Mouse (Mus musculus) embryonic facial prominence, embryonic 14.5 days (tissue): ENCODE results near the gene Slx1b. TPM values are rescaled to one million over a fixed set of nuclear protein-coding genes. Genes with fewer than 3 reads are reported as not detected.

Source experiments
- ATAC-seq: fragments of 200-750 bp; cut with Nextera tagmentation; 2 replicates; pipeline ENCODE4 v1.8.0; 2017; ENCODE audit warnings: low read depth, moderate number of reproducible peaks, moderate TSS enrichment
- DNase-seq: peaks from one replicate; pipeline ENCODE4 v3.0.0-alpha.2; 2015; ENCODE audit warnings: low spot score
- H3K27ac ChIP-seq: fragments of 300-500 bp; sonication (generic); replicated peaks from 2 replicates; pipeline ENCODE4 v1.5.1; 2014; ENCODE audit warnings: low read depth, mild to moderate bottlenecking, low read length, moderate library complexity
- H3K27me3 ChIP-seq: fragments of 300-500 bp; sonication (generic); replicated peaks from 2 replicates; pipeline ENCODE4 v1.6.1; 2014; ENCODE audit warnings: low read length; ENCODE audit not compliant: control insufficient read depth, insufficient read depth
- H3K36me3 ChIP-seq: fragments of 300-500 bp; sonication (generic); 2 replicates; pipeline ENCODE4 v1.6.1; 2014; ENCODE audit warnings: low read length, mixed read lengths; ENCODE audit not compliant: control insufficient read depth, insufficient read depth
- H3K4me1 ChIP-seq: fragments of 300-500 bp; sonication (generic); 2 replicates; pipeline ENCODE4 v1.6.1; 2014; ENCODE audit warnings: antibody characterized with exemption, low read length; ENCODE audit not compliant: control insufficient read depth, insufficient read depth
- H3K4me2 ChIP-seq: fragments of 300-500 bp; sonication (generic); 2 replicates; pipeline ENCODE4 v1.6.1; 2014; ENCODE audit warnings: low read depth, mild to moderate bottlenecking, low read length, moderate library complexity, mixed read lengths
- H3K4me3 ChIP-seq: fragments of 300-500 bp; sonication (generic); 2 replicates; pipeline ENCODE4 v1.5.1; 2014; ENCODE audit warnings: low read depth, mild to moderate bottlenecking, low read length
- H3K9ac ChIP-seq: fragments of 300-500 bp; sonication (generic); 2 replicates; pipeline ENCODE4 v1.6.1; 2014; ENCODE audit warnings: low read depth, mild to moderate bottlenecking, low read length, moderate library complexity, mixed read lengths
- H3K9me3 ChIP-seq: fragments of 300-500 bp; sonication (generic); 2 replicates; pipeline ENCODE4 v1.6.1; 2016; ENCODE audit warnings: low read length; ENCODE audit not compliant: control insufficient read depth
- WGBS: fragments of 180-500 bp; shearing (Covaris S2); extraction: QIAGEN DNeasy Blood & Tissue Kit; methylation state at CpG from one replicate; pipeline ENCODE4 v1.1.7; 2014; 5-methylcytosine and 5-hydroxymethylcytosine counted together
- polyA plus RNA-seq: library from polyadenylated mRNA; unstranded; fragments of >200 nt; fragmentation: Nextera tagmentation; extraction: Ambion mirVana; gene quantifications from 2 replicates; pipeline ENCODE4 v1.2.1, GENCODE M21; 2014

Gene Slx1b
- polyA plus RNA-seq, 1 experiment from 2014 or later = 5.3 TPM

GRCm38 (mm10) chr7:126676631-126677220 lies 18.9 kb downstream of the Slx1b start:
- 81% methylated on average over 4 of the region's 4 CpGs for WGBS
- H3K4me3 ChIP-seq = no peak overlapping the region
- no peak overlapping the region for H3K4me2 ChIP-seq
- H3K9ac ChIP-seq = no peak overlapping the region
- ATAC-seq (no peak), DNase-seq (no peak)
- 0 out of 2 replicates have a peak, but pooled peaks cover 20% of the 10 kb centered on the region for H3K36me3 ChIP-seq
- no peak overlapping the region for H3K27ac ChIP-seq
- H3K27me3 ChIP-seq = no peaks in the 10 kb centered on the region
- no peaks in the 10 kb centered on the region for H3K9me3 ChIP-seq
- H3K4me1 ChIP-seq = no peaks in the 10 kb centered on the region

GRCm38 (mm10) chr7:126676207-126676606 lies 19.4 kb downstream of the Slx1b start, which contains the start of gene Sult1a1:
TSS of gene Sult1a1 (minus strand) at chr7:126676432.
- Histone ChIP-seq H3K36me3 (0 out of 2 replicates have a peak, but pooled peaks cover 20% of the 10 kb centered on the region), H3K4me3 (no peak within 1 kb of the TSS), H3K9ac (no peak within 1 kb of the TSS), H3K27me3 (no peaks in the 10 kb centered on the region), H3K4me1 (no peaks in the 10 kb centered on the region), H3K9me3 (no peaks in the 10 kb centered on the region), H3K4me2 (no peak within 1 kb of the TSS), H3K27ac (peak within 1 kb of the TSS; percentile 35)
- WGBS = 45% methylated on average over 1 of the region's 1 CpGs
- DNase-seq = no peak
- no peak for ATAC-seq

GRCm38 (mm10) chr7:126675104-126675503 lies 20.5 kb downstream of the Slx1b start:
- H3K4me1 ChIP-seq = no peaks in the 10 kb centered on the region
- DNase-seq (no peak), ATAC-seq (no peak)
- H3K9ac ChIP-seq = no peak overlapping the region
- WGBS = 94% methylated on average over 8 of the region's 8 CpGs
- H3K27ac ChIP-seq = no peak overlapping the region
- no peaks in the 10 kb centered on the region for H3K9me3 ChIP-seq
- peaks cover 26% of the 10 kb centered on the region; the same call in 1 of the 2 replicates for H3K36me3 ChIP-seq
- H3K4me2 ChIP-seq = no peak overlapping the region
- H3K27me3 ChIP-seq = no peaks in the 10 kb centered on the region
- no peak overlapping the region for H3K4me3 ChIP-seq

DNA sequence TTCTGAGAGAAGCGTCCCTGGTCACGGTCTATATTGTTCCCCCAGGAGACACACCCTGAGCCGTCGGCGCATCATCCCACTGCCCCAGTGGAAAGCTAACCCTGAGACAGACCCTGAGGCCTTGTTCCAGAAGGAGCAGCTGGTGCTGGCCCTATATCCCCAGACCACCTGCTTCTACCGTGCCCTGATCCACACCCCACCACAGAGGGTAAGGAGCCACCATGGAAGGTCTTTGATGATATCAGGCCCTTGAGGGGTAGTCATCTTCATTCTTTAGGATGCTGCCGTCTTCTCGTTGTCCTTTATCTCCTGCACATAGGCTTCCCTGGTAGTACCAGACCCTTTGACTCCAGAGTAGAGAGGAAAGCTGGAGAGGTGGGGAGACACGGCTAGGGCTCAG lies 23.5 kb downstream of the Slx1b start:
- Histone ChIP-seq H3K9ac (no peak overlapping the region), H3K27ac (no peak overlapping the region), H3K27me3 (no peaks in the 10 kb centered on the region), H3K4me3 (no peak overlapping the region), H3K4me2 (no peak overlapping the region), H3K9me3 (no peaks in the 10 kb centered on the region), H3K4me1 (no peaks in the 10 kb centered on the region), H3K36me3 (peaks cover 29% of the 10 kb centered on the region; the same call in 1 of the 2 replicates)
- 92% methylated on average over 9 of the region's 9 CpGs for WGBS
- no peak for DNase-seq
- no peak for ATAC-seq

GRCm38 (mm10) chr7:126670152-126670551 lies 25.4 kb downstream of the Slx1b start:
- H3K4me3 ChIP-seq = no peak overlapping the region
- no peaks in the 10 kb centered on the region for H3K9me3 ChIP-seq
- H3K27ac ChIP-seq = no peak overlapping the region
- 100% methylated on average over 3 of the region's 3 CpGs for WGBS
- ATAC-seq (no peak), DNase-seq (no peak)
- no peaks in the 10 kb centered on the region for H3K4me1 ChIP-seq
- H3K27me3 ChIP-seq = no peaks in the 10 kb centered on the region
- H3K4me2 ChIP-seq = no peak overlapping the region
- no peak overlapping the region for H3K9ac ChIP-seq
- peaks cover 34% of the 10 kb centered on the region; the same call in 1 of the 2 replicates for H3K36me3 ChIP-seq

GRCm38 (mm10) chr7:126668452-126668851 lies 27.1 kb downstream of the Slx1b start:
- 82% methylated on average over 5 of the region's 5 CpGs for WGBS
- H3K9me3 ChIP-seq = no peaks in the 10 kb centered on the region
- H3K27ac ChIP-seq = 0 out of 2 replicates have a peak overlapping the region, but pooled peaks have one; percentile 44
- H3K4me1 ChIP-seq = no peaks in the 10 kb centered on the region
- no peak overlapping the region for H3K4me3 ChIP-seq
- DNase-seq = peak; percentile 32
- no peak for ATAC-seq
- H3K4me2 ChIP-seq = no peak overlapping the region
- no peak overlapping the region for H3K9ac ChIP-seq
- peaks cover 40% of the 10 kb centered on the region; the same call in 1 of the 2 replicates for H3K36me3 ChIP-seq
- H3K27me3 ChIP-seq = no peaks in the 10 kb centered on the region

DNA sequence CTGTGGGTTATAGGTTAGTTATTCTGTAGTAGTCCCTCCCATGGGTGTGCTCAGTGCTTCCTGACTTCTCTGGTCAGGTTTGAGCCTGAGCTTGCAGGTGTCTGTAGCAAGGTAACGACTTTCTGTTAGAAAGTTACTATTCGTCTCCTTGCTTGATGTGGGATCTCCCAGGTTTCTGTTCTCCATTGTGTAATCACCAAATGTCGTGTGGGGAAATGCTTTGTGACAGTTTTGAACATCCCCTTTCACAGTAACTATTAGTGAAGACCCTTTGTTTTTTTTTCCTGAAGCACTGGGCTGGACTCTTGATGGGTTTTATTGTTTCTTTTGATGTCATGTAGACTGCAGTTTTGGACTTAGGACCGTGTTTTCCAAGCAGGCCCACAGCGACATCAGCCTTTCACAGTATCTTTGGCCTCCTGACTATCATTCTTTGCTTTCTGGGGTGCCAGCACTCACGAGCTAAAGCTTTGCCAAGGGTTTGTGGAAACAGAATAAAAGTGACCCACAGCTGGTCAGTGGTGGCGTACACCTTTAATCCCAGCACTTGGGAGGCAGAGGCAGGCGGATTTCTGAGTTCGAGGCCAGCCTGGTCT lies 28.0 kb downstream of the Slx1b start:
- DNase-seq (no peak), ATAC-seq (no peak)
- Histone ChIP-seq H3K27ac (peak overlapping the region; percentile 44; the same call in 1 of the 2 replicates), H3K27me3 (no peaks in the 10 kb centered on the region), H3K9ac (no peak overlapping the region), H3K4me3 (no peak overlapping the region), H3K4me1 (no peaks in the 10 kb centered on the region), H3K36me3 (peaks cover 39% of the 10 kb centered on the region), H3K4me2 (no peak overlapping the region), H3K9me3 (no peaks in the 10 kb centered on the region)
- 85% methylated on average over 9 of the region's 9 CpGs for WGBS

- Histone ChIP-seq H3K27me3 (no peaks in the 10 kb centered on the region), H3K4me3 (no peak overlapping the region), H3K4me2 (no peak overlapping the region), H3K4me1 (no peaks in the 10 kb centered on the region), H3K36me3 (peaks cover 40% of the 10 kb centered on the region), H3K9me3 (no peaks in the 10 kb centered on the region), H3K9ac (no peak overlapping the region), H3K27ac (no peak overlapping the region)
- DNase-seq (no peak), ATAC-seq (no peak)
- WGBS = 98% methylated on average over 3 of the region's 3 CpGs
These were observed 30.3 kb downstream of the Slx1b start for GRCm38 (mm10) chr7:126665269-126665668.
